Mouse (Mus musculus) kidney, adult 18-20 months (tissue): ENCODE data around the gene Duox2.
A peak's percentile ranks its signal among the peaks of the same experiment; 100 is the strongest.

Source experiments
- DNase-seq: peaks from one replicate; pipeline ENCODE4 v3.0.0; 2021

The Duox2 gene

DNA sequence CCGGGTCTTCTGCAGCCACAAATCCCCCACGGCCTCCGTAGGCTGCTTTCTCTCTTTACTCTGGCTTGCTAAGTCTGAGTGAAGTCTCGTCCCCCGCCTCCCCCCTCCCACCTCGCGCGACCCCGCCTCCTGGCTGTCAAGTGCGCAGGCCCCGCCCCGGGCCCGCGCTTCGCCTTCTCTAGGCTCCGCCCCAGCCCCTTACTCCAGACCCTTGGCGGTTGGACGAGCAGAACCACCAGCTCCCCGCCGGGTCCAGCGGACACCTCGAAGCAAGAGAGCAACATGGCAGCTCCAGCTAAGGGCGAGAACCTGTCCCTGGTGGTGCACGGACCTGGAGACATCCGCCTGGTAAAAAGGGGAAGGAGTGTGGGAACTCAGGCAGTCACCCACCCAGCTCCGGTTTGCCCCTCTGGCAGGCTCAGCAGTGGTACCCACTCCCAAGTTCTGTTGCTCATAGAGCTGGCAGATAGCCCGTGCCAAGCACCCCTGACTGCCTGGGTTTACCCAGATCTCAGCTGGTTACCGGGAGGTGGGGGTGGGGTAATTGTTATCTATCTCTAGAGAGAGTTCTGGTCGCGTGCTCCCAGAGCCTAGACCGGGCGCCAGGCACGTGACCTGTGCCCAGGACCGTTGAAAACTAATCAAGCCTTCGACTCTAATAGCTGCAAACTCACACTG is 63.5 kb downstream of the Duox2 start, which contains the start of gene Sord:
Gene Sord (plus strand): TSS at position 139 of the 678 bp plus-strand sequence.
- DNase-seq: peak; percentile 88

DNA sequence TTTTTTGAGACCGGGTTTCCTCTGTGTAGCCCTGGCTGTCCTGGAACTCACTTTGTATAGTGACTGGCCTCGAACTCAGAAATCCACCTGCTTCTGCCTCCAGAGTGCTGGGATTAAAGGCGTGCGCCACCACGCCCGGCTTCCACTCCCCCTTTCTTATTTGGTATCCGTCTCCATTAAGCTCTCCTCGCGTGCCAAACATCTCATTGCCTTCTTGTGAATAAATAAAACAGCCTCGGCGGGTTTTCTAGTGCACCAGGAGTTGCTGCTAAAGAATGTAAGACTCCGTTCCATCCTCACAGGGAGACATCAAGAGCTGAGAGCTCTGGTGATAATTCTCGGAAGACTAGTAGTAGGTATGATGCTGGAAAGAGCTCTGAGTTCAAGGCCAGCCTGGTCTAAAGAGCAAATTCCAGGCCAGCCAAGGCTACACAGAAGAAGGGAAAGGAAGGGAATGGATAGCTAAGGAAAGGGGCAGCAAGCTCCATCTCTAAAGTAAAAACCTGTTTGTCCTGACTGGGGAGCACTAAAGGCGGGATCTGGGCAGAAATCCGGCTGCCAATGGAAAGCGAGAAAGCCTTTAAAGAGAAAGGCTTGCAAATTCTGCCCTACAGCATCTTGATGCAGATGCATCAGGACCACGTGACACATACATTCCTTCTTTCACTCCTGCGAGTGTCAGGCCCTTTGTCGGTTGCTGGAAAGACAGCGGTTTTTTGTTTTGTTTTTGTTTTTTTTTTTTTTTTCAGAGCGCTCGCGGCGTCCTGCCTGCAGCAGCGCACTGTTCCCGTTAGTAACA is 64.3 kb downstream of the Duox2 start:
- peak; percentile 59 for DNase-seq

DNA sequence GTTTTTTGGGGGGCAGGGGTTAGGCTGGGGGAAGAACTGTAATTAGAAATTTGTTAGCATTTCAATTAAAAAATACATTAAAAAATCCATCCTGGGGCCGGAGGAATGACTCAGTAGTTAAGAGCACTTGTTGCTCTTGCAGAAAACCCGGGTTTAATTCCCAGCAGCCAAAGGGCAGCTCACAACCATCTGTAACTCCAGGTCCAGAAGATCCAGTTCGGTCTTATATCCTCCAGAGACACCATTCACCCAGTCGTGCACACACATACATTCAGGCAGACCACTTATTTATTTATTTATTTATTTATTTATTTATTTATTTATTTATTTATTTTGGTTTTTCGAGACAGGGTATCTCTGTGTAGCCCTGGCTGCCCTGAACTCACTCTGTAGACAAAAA is 64.9 kb downstream of the Duox2 start:
- DNase-seq: no peak

- no peak for DNase-seq
These were observed 66.6 kb downstream of the Duox2 start for GRCm38 (mm10) chr2:122231616-122232015.

- DNase-seq: no peak
These were observed 67.9 kb downstream of the Duox2 start for GRCm38 (mm10) chr2:122230395-122230794.
